Mouse (Mus musculus) layer of hippocampus, adult 8-10 months (tissue): ENCODE results near the gene Tmed6. TPM values are rescaled to one million over a fixed set of nuclear protein-coding genes. Genes with fewer than 3 reads are reported as not detected.

Source experiments
- DNase-seq, 2 experiments: peaks; one replicate each; pipeline ENCODE4 v3.0.0; 2022; ENCODE audit warnings: low spot score in 2 of 2
- microRNA-seq, 2 experiments: library from miRNA; unstranded; fragments of <30 nt; microRNA quantifications; one replicate each; pipeline ENCODE4 v1.2.0; 2022
- total RNA-seq, 4 experiments: library from RNA; stranded (reverse); gene quantifications; 2 replicates each; pipeline ENCODE4 v1.2.4; 2022

Tmed6 gene
- total RNA-seq, 4 experiments from 2014 or later, result not detected

GRCm38 (mm10) chr8:107012666-107013065, 52.8 kb downstream of the Tmed6 start:
- no peak for DNase-seq

Small RNA genes within 50 kb of the gene (microRNA-seq; reads per million reads assigned to microRNA genes)
- 0 to 1.8 reads per million in 2 experiments for gene Mir7075

Other genes starting within 250 kb of the Tmed6 start
- gene Has3, start 195.4 kb downstream of the Tmed6 start, total RNA-seq, result 1 to 10 TPM; 1.6 to 2.6 (median 1.9) TPM
- 10 to 100 TPM; 41.0 to 44.7 (median 43.9) TPM for gene Utp4, start 172.0 kb downstream of the Tmed6 start, total RNA-seq
- 10 to 100 TPM; 19.2 to 32.0 (median 24.1) TPM for gene Sntb2, start 129.9 kb downstream of the Tmed6 start, total RNA-seq
- 100 to 1,000 TPM; 104 to 117 (median 108) TPM for gene Vps4a, start 34.4 kb downstream of the Tmed6 start, total RNA-seq
- gene Pdf, start 17.0 kb downstream of the Tmed6 start, total RNA-seq, result 10 to 100 TPM; 26.6 to 29.5 (median 28.2) TPM
- 10 to 100 TPM; 26.0 to 34.6 (median 28.8) TPM for gene Cog8, start 9.0 kb downstream of the Tmed6 start, total RNA-seq
- gene Nip7, start 8.8 kb downstream of the Tmed6 start, total RNA-seq, result 10 to 100 TPM; 40.9 to 44.2 (median 42.7) TPM
- 10 to 100 TPM; 33.5 to 41.3 (median 35.6) TPM for gene Terf2, start 30.9 kb upstream of the Tmed6 start, total RNA-seq
- 100 to 1,000 TPM; 109 to 113 (median 111) TPM for gene Cyb5b, start 85.0 kb upstream of the Tmed6 start, total RNA-seq
- gene Nfat5, start 227.8 kb upstream of the Tmed6 start, total RNA-seq, result 10 to 100 TPM; 54.4 to 78.0 (median 65.1) TPM